Mouse (Mus musculus): ENCODE measurements around the gene Stk11ip.

Gene Stk11ip

GRCm38 (mm10) chr1:75521321-75522031 lies at the start of gene Stk11ip:
Gene Stk11ip, plus strand, starts transcription at chr1:75521529.
- DNase-seq (ENCODE audit: extremely low read depth, insufficient read length, low spot score) = peak; percentile 90

- DNase-seq (ENCODE audit: extremely low read depth, insufficient read length, low spot score) = no peak
Observed at GRCm38 (mm10) chr1:75476441-75476840, 44.9 kb upstream of the Stk11ip start.

GRCm38 (mm10) chr1:75477264-75477965 lies 43.9 kb upstream of the Stk11ip start:
- peak; percentile 75 for DNase-seq (ENCODE audit: extremely low read depth, insufficient read length, low spot score)

- no peak for DNase-seq (ENCODE audit: extremely low read depth, insufficient read length, low spot score)
Observed at GRCm38 (mm10) chr1:75477966-75478290, 43.4 kb upstream of the Stk11ip start.

- DNase-seq (ENCODE audit: extremely low read depth, insufficient read length, low spot score) = no peak
Observed at GRCm38 (mm10) chr1:75478497-75478896, 42.8 kb upstream of the Stk11ip start.

- DNase-seq (ENCODE audit: extremely low read depth, insufficient read length, low spot score) = peak; percentile 96
Observed at GRCm38 (mm10) chr1:75478916-75479634, 42.3 kb upstream of the Stk11ip start, which contains the start of the genes Chpf and Tmem198. Gene Chpf, minus strand, starts transcription at chr1:75479307. Gene Tmem198, plus strand, starts transcription at chr1:75479532.

GRCm38 (mm10) chr1:75479635-75479989 lies 41.7 kb upstream of the Stk11ip start:
- no peak for DNase-seq (ENCODE audit: extremely low read depth, insufficient read length, low spot score)

- DNase-seq (ENCODE audit: extremely low read depth, insufficient read length, low spot score) = no peak
Observed at GRCm38 (mm10) chr1:75480036-75480435, 41.3 kb upstream of the Stk11ip start.

GRCm38 (mm10) chr1:75480735-75481134 lies 40.6 kb upstream of the Stk11ip start:
- no peak for DNase-seq (ENCODE audit: extremely low read depth, insufficient read length, low spot score)

GRCm38 (mm10) chr1:75486561-75486960 lies 34.8 kb upstream of the Stk11ip start:
- DNase-seq (ENCODE audit: extremely low read depth, insufficient read length, low spot score) = no peak

GRCm38 (mm10) chr1:75487040-75487404 lies 34.3 kb upstream of the Stk11ip start:
- no peak for DNase-seq (ENCODE audit: extremely low read depth, insufficient read length, low spot score)

- DNase-seq (ENCODE audit: extremely low read depth, insufficient read length, low spot score) = no peak
Observed at GRCm38 (mm10) chr1:75487405-75488161, 33.7 kb upstream of the Stk11ip start.

- DNase-seq (ENCODE audit: extremely low read depth, insufficient read length, low spot score) = no peak
Observed at GRCm38 (mm10) chr1:75490785-75491551, 30.4 kb upstream of the Stk11ip start.

GRCm38 (mm10) chr1:75492579-75493170 lies 28.7 kb upstream of the Stk11ip start:
- no peak for DNase-seq (ENCODE audit: extremely low read depth, insufficient read length, low spot score)

GRCm38 (mm10) chr1:75494878-75495548 lies 26.3 kb upstream of the Stk11ip start:
- no peak for DNase-seq (ENCODE audit: extremely low read depth, insufficient read length, low spot score)

- no peak for DNase-seq (ENCODE audit: extremely low read depth, insufficient read length, low spot score)
Observed at GRCm38 (mm10) chr1:75498897-75499296, 22.4 kb upstream of the Stk11ip start.

GRCm38 (mm10) chr1:75499441-75499840 lies 21.9 kb upstream of the Stk11ip start:
- DNase-seq (ENCODE audit: extremely low read depth, insufficient read length, low spot score) = no peak

GRCm38 (mm10) chr1:75501905-75502304 lies 19.4 kb upstream of the Stk11ip start:
- DNase-seq (ENCODE audit: extremely low read depth, insufficient read length, low spot score) = no peak

GRCm38 (mm10) chr1:75502945-75503650 lies 18.2 kb upstream of the Stk11ip start:
- DNase-seq (ENCODE audit: extremely low read depth, insufficient read length, low spot score) = no peak
